Mouse (Mus musculus) spleen, adult 18-20 months (tissue): ENCODE data around the gene Drc3.

ENCODE experiments used
- DNase-seq, 2 experiments: peaks; one replicate each; pipeline ENCODE4 v3.0.0; 2022; ENCODE audit warnings: mixed read lengths in 2 of 2

Drc3 gene

GRCm38 (mm10) chr11:60338291-60338690 is 14.8 kb upstream of the Drc3 start:
- peak; percentile 20 to 64 for DNase-seq

- no peak for DNase-seq
Measured at GRCm38 (mm10) chr11:60339361-60339760, 13.8 kb upstream of the Drc3 start.

- DNase-seq = no peak
Measured at GRCm38 (mm10) chr11:60345868-60346267, 7.3 kb upstream of the Drc3 start.

- no peak for DNase-seq
Measured at GRCm38 (mm10) chr11:60346537-60346936, 6.6 kb upstream of the Drc3 start.

- DNase-seq = no peak
Measured at GRCm38 (mm10) chr11:60351388-60351787, 1.7 kb upstream of the Drc3 start.

- no peak for DNase-seq
Measured at GRCm38 (mm10) chr11:60351925-60352371, 1.2 kb upstream of the Drc3 start.

- DNase-seq = no peak
Measured at GRCm38 (mm10) chr11:60355952-60356351, 2.8 kb downstream of the Drc3 start.

DNA sequence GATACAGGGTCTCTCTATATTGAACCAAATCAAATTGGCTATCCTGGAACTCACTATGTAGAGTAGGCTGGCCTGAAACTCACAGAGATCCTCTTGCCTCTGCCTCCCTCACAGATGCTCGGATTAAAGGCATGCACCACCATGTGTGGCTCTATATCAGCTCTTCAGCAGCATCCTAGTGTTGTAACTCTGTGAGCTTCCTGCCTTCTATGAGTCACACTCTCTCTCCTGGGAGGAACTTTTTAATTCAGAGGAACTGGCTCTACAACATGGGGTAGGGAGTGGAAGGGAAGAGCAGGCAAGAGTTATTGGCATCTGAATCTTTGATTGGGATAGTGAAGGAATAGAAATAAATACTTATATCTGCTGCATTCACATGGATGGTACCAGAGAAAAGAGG is 4.0 kb downstream of the Drc3 start:
- DNase-seq = no peak

DNA sequence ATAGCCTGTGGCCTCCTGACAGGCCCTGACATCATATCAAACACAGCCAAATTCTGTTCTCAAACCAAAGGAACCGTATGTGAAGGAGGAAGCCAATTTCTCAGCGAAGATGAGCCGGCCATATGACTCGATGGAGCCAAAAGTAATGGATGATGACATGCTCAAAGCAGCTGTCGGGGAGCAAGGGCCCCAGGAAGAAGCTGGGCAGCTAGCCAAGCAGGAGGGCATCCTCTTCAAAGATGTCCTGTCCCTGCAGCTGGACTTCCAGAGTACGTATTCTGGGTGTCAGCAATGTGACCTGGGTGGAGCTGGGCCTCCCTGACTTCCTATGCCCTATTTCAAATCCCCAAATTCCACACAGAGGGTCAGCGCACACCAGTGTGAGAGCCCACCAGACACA is 5.4 kb downstream of the Drc3 start:
- no peak for DNase-seq

DNA sequence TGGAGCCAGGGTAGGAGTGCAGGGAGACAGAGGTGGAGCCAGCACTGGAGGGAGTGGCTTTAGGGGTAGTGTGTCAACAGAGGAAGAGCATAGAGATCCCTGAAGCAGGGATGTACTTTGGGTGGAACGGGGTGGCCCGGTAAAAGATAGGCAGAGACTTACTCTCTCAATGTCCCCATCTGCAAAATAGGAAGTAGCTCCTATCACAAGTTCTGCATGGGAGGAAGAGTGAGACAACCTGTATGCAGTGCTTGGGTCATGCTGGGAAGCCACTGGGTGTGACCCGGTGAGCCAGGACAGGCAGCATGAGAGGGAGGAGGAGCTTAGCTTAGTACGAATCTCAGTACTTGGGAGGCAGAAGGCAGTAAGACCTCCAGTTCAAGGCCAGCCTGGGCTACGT is 6.0 kb downstream of the Drc3 start:
- no peak for DNase-seq

GRCm38 (mm10) chr11:60359936-60360335 is 6.8 kb downstream of the Drc3 start:
- DNase-seq = no peak

DNA sequence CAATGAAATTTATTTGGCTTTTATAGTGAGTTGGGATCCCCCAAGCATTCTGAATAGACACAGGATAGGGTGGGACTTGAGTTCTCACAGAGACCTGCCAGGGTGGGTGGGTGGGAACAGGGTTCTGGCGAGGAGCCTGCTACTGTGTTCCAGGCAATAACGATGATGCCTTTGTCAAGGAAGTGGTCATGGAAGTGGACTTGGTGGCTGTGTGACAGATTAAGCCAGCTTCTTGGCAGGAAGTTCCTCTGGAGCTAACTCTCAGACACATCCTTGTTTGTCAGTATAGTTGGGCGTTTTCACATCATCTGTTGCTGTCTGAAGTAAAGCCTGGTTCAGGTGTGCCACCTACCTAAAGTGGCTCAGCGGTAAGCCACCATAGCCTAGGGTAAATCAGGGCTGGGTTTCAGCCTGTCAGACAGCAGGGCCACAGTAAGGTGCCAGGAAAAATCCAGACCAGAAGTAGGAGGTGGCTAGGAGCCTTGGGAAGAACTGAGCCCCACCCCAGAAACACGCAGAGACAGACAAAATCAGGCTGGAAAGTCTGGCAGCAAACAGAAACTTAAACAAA is 7.6 kb downstream of the Drc3 start:
- DNase-seq = no peak

GRCm38 (mm10) chr11:60366239-60367019 is 13.3 kb downstream of the Drc3 start:
- DNase-seq = no peak

DNA sequence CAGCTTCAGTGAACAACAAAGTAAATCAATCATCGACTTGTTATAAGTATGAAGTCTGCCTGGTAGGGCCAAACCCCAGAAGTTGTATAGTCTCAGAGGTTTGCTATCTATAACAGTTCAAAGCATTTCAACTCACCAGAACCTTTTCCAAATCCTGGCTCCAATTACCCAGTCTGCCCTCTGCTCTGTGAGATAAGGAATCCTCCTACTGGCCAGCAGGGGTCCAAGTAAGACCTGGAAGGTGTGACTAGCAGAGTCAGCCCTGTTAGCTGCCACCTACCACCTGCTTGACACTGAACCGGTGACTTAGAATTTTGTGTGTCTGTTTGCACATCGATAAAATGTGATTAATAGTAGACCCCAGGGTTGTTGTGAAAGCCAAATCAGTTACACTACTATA is 14.1 kb downstream of the Drc3 start:
- DNase-seq = no peak

DNA sequence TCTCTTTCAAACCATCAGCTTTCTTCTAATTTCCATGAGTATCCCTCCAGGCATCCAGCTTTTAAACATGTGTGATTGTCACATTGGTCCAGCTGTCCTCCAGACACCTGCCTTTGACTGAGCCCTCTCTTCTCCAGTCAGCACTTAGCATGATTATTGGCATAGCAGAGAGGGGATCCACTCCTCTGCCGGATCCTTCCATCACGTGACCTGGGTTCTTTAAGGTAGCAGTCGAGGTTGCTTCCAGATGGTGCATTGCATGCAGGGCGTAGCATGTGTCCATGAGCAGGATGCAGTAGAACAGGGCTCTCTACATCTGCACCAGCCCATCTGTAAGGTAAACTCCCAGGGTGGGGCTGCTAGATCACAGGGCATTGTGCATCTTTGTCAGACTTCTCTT is 15.8 kb downstream of the Drc3 start:
- DNase-seq = no peak

GRCm38 (mm10) chr11:60369448-60369847 is 16.3 kb downstream of the Drc3 start:
- DNase-seq = no peak

DNA sequence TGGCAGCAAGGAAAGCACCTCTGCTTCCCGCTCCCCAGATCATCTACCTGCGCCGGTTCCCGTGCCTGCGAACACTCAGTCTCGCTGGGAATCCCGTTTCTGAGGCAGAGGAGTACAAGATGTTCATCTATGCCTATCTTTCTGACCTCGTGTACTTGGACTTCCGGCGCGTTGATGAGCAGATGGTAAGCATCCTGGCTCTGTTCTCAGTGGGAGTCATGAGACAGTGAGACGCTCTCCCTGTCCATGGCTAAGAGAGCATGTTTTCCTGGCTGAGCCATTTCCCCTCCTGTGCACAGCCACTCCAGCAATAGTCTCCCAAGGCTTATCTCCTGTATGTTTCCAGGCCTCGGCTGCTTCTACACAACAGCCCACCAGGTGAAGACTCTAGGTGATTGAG is 17.3 kb downstream of the Drc3 start:
- no peak for DNase-seq

- DNase-seq = no peak
Measured at GRCm38 (mm10) chr11:60374481-60374880, 21.4 kb downstream of the Drc3 start.

DNA sequence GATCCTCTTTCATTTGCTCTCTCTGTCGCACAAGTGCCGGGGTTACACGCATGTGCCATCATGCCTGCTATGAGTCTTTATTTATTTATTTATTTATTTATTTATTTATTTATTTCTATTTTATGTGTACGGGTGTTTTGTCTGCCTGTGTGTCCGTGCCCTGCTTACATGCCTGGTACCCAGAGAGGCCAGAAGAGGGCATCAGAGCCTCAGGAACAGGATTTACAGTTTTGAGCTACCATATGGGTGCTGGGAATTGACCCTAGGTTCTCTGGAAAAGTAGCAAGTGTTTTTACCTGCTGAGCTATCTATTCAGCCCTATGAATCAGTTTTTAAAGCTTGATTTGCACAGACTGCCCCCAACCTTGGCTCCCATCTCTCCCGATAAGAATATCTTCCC is 30.4 kb downstream of the Drc3 start:
- no peak for DNase-seq

DNA sequence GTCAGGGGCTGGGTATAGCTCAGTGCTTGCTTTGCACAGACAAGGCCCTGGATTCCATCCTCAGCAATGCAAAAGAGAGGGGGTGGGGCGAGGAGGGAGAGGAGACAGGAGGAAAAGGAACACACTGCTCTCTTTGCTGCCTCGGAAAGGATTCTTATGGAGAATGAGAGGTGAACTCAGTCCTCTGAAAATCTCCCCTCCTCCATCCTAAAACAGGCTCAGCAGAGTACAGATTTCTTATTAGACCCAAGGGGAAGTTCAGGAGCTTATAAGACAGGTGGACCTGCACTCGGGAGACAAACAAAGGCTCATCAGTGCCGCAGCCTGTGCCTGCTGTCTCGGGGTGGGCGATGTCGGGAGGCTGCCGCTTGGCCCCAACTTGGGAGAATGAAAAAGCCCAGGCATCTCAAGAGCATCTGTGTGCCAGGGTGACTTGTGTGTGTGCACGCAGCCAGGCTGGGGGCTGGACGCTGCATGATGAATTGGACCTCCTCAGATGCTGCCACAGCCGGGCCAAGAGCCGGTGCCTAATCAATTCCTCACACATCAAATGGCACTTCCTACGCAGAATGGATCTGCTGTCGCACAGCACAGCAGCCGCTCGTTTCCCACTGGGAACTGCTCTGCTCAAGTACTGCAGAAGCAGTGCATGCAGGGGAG is 31.8 kb downstream of the Drc3 start:
- no peak for DNase-seq

- DNase-seq = no peak
Measured at GRCm38 (mm10) chr11:60385946-60386345, 32.8 kb downstream of the Drc3 start.

- DNase-seq = no peak
Measured at GRCm38 (mm10) chr11:60387944-60388343, 34.8 kb downstream of the Drc3 start.

- DNase-seq = no peak
Measured at GRCm38 (mm10) chr11:60391346-60391745, 38.2 kb downstream of the Drc3 start.

DNA sequence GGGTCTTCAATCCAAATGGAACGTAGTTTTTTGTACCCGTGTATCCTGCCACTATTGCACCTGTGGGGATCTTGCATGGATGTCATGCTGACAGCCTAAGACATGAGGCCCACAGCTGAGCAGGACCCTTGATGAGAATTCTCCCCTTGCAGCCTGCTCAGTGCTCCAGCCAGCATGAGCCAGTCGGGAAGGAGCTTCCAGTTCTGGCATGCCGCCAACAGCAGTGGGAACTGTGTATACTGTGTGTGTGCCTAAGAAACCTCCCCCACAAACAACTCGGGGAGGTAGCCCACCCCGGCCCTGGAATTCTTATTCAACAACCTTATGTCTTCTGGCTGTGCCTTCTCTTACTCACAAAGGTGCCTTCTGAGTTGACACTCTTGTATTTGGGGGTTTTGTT is 43.4 kb downstream of the Drc3 start:
- no peak for DNase-seq
